8 mouse cellular contexts compared by ENCODE assay signal in genomic region chr13:104590097-104590607, GRCm38 (mm10).
DNase-seq lines count a peak whose midpoint lies in the region; ATAC-seq lines count a peak whose summit lies in the region.

No protein-coding gene starts in this region.

- peak; percentile 32; the same call in 1 of the 2 replicates for ATAC-seq in heart, embryonic 16.5 days (replicated peaks; ENCODE audit: extremely low read depth, insufficient read depth, low FRiP score)
- ATAC-seq in hindbrain, embryonic 14.5 days (ENCODE audit: low FRiP score) = peak; percentile 71; the same call in 1 of the 2 replicates

- H3K27me3 ChIP-seq in heart, embryonic 16.5 days (ENCODE audit: control insufficient read depth, insufficient read depth, low read length) = no peaks in the 10 kb centered on the region
- no peaks in the 10 kb centered on the region for H3K27me3 ChIP-seq in hindbrain, embryonic 14.5 days (ENCODE audit: control insufficient read depth, insufficient read depth, low read length)

- WGBS in heart, embryonic 16.5 days = 54% methylated on average over 11 of the region's 11 CpGs
- 41% methylated on average over 11 of the region's 11 CpGs for WGBS in hindbrain, embryonic 14.5 days

- H3K4me3 ChIP-seq in heart, embryonic 16.5 days (ENCODE audit: low read length) = no peak overlapping the region
- H3K4me3 ChIP-seq in hindbrain, embryonic 14.5 days (replicated peaks; ENCODE audit: low read length) = no peak overlapping the region

- no peak for DNase-seq in heart, adult 18-20 months
- peak; percentile 36 for DNase-seq in thymus, postnatal 4 days
- DNase-seq in thymus, postnatal 14 days = no peak
- peak; percentile 25 for DNase-seq in hindbrain, embryonic 14.5 days (ENCODE audit: low spot score)
- peak; percentile 57 for DNase-seq in mesoderm, embryonic 11.5 days (ENCODE audit: low read depth, low spot score)
- no peak for DNase-seq in spleen, postnatal 10 days (ENCODE audit: low spot score in 2 of 2)
- DNase-seq in layer of hippocampus, adult 9-10 months (ENCODE audit: low spot score) = no peak

- no peak overlapping the region for H3K27ac ChIP-seq in heart, embryonic 16.5 days (ENCODE audit: low read length)
- H3K27ac ChIP-seq in hindbrain, embryonic 14.5 days = no peak overlapping the region

- H3K36me3 ChIP-seq in heart, embryonic 16.5 days (ENCODE audit: control insufficient read depth, insufficient read depth) = no peaks in the 10 kb centered on the region
- H3K36me3 ChIP-seq in hindbrain, embryonic 14.5 days (replicated peaks; ENCODE audit: control insufficient read depth, insufficient read depth) = no peaks in the 10 kb centered on the region

- peak overlapping the region; percentile 31; the same call in 1 of the 2 replicates for H3K4me2 ChIP-seq in heart, embryonic 16.5 days (ENCODE audit: low read depth, low read length)
- H3K4me2 ChIP-seq in hindbrain, embryonic 14.5 days (replicated peaks) = no peak overlapping the region

- H3K4me1 ChIP-seq in heart, embryonic 16.5 days (ENCODE audit: control insufficient read depth, insufficient read depth, low read length) = no peaks in the 10 kb centered on the region
- H3K4me1 ChIP-seq in hindbrain, embryonic 14.5 days (replicated peaks; ENCODE audit: control insufficient read depth, insufficient read depth, low read length) = no peaks in the 10 kb centered on the region

- H3K9ac ChIP-seq in heart, embryonic 16.5 days (ENCODE audit: low read length) = no peak overlapping the region
- no peak overlapping the region for H3K9ac ChIP-seq in hindbrain, embryonic 14.5 days

- no peaks in the 10 kb centered on the region for H3K9me3 ChIP-seq in heart, embryonic 16.5 days (replicated peaks; ENCODE audit: control insufficient read depth, low read length)
- no peaks in the 10 kb centered on the region for H3K9me3 ChIP-seq in hindbrain, embryonic 14.5 days (ENCODE audit: control insufficient read depth, low read length)

Comparison
In these comparisons a context has a peak if more than half of its experiments do, and no peak if none do; other contexts are left out.
1. DNase-seq: peak in thymus, postnatal 4 days (single experiment), hindbrain, embryonic 14.5 days (single experiment) and mesoderm, embryonic 11.5 days (single experiment); none in heart, adult 18-20 months (0 of 2), thymus, postnatal 14 days (single experiment), spleen, postnatal 10 days (0 of 2) and layer of hippocampus, adult 9-10 months (single experiment).